Mouse (Mus musculus) spleen, postnatal 4 days (tissue): ENCODE results near the gene Rec8.

ENCODE experiments used
- DNase-seq, 2 experiments: peaks; one replicate each; pipeline ENCODE4 v3.0.0; 2022; ENCODE audit warnings: low spot score in 2 of 2

Rec8 gene

GRCm38 (mm10) chr14:55617822-55618221 lies at the start of gene Rec8:
Rec8 (plus strand) TSS chr14:55618037.
- DNase-seq, result peak in 1 of 2 experiments; percentile 34

GRCm38 (mm10) chr14:55570588-55570987 lies 47.2 kb upstream of the Rec8 start:
- DNase-seq, result no peak

- no peak for DNase-seq
These were observed 46.1 kb upstream of the Rec8 start for GRCm38 (mm10) chr14:55571760-55572159.

DNA sequence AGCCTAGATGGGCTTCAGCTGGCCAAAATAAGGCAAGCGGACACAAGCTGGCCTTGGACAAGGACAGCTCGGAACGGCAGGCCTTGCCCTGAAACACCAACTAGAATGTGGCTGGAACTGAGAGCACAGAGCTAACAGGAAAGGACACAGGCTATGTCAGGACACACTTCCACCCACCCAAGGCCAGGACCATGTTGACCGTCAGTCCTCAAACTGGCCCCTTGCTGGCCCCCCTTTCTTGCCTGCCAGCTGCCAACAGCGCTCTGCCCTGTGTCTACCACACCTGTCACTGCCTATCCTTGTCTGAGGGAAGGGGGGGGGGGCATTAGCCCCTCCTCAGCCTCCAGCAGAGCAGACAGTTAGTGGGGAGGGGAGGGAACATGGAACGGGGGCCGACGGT lies 42.5 kb upstream of the Rec8 start, which contains the start of gene Fitm1:
Gene Fitm1, plus strand, starts transcription at position 316 of the 400 bp plus-strand sequence.
- no peak for DNase-seq

DNA sequence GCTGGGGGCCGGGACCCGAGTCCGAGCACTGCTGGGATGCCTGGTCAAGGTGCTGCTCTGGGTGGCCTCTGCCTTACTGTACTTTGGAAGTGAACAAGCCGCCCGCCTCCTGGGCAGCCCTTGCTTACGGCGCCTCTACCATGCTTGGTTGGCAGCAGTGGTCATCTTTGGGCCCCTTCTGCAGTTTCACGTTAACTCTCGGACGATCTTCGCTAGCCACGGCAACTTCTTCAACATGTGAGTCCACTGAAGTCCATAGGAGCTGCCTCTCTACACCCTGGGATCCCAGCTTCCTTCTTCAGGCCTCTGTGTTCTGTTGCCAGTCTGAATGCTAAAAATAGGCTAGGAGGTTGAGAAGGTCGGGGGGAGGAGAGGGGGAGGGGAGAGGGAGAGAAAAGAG lies 42.1 kb upstream of the Rec8 start:
- DNase-seq, result no peak

DNA sequence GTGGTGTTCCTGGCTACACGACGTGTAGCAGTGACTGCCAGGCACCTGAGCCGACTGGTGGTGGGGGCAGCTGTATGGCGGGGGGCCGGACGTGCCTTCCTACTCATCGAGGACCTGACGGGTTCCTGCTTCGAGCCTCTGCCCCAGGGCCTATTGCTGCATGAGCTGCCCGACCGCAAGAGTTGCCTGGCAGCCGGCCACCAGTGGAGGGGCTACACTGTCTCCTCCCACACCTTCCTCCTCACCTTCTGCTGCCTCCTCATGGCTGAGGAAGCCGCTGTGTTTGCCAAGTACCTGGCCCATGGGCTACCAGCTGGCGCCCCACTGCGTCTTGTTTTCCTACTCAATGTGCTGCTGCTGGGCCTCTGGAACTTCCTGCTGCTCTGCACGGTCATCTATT lies 41.5 kb upstream of the Rec8 start:
- no peak for DNase-seq

DNA sequence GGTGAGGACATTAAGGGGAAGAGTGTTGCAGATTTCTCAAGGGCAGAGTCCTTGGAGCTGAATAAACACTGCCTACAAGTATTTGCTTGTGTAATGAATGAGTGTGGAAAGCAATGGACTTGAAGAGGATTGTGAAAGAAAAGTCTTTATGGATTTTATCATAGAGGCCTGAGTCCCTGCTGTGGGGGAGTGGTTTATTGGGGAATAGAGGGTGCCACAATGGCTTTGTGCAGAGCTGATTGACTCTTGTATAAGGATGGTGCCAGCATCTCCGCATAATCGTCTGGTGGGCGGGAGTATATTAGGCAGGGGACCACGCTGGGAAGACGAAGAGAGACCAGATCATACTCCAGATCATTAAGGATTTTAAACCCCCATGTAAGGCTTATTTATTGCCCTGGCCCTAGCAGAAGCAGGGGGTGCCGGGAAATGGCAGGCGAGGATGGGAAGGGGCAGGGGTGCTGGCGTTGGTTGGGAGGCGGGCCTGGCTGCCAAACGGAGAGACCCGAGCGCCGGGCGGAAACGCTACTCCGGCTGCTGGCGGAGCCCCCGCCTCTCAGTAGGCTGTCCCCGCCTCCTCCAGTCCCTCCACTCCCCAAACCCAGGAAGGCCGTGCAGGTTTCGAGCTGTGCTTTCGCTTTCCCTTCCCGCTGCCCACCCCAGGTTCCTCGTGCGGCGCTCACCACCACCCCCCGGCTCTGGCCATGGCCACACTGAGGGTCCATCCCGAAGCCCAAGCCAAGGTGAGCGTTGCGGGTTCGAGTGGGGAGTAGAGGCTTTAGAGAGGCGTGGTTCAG lies 39.8 kb upstream of the Rec8 start, which contains the start of gene Psme1:
Gene Psme1, plus strand, starts transcription at position 253 of the 797 bp plus-strand sequence.
- peak; percentile 77 to 88 for DNase-seq

GRCm38 (mm10) chr14:55578668-55579269 lies 39.1 kb upstream of the Rec8 start:
- DNase-seq, result peak; percentile 62 to 82

DNA sequence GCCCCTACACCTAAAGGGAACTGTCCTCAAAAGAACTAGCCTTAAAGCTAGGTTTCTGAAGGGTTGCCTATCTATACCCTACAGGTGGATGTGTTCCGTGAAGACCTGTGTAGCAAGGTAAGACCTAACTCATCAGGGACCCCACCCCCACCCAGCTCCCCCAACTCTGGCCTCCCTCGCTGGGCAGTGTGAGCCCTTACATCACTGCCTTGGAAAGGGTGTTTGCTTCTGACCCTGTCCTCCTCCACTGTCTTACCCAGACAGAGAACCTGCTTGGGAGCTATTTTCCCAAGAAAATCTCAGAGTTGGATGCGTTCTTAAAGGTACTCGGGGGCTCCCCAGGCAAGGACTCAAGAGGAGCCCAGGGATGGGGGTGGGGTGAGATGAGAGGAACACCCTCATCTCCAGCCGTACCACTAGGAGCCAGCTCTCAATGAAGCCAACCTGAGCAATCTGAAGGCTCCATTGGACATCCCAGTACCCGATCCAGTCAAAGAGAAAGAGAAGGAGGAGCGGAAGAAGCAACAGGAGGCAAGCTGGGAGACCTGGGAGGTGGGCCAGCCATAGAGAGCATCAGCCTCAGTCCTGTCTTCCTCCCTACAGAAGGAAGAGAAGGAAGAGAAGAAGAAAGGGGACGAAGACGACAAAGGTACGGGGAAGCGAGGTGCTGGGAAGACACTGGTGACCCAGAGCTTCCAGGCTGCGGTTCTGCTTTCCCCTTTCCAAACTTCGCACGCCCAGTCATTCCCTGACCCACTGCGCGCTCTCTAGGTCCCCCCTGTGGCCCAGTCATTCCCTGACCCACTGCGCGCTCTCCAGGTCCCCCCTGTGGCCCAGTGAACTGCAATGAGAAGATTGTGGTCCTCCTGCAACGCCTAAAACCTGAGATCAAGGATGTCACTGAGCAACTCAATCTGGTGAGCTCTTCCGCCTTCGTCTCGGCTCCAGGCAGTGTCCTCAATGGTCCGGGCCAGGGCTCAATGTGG lies 38.0 kb upstream of the Rec8 start:
- no peak for DNase-seq

DNA sequence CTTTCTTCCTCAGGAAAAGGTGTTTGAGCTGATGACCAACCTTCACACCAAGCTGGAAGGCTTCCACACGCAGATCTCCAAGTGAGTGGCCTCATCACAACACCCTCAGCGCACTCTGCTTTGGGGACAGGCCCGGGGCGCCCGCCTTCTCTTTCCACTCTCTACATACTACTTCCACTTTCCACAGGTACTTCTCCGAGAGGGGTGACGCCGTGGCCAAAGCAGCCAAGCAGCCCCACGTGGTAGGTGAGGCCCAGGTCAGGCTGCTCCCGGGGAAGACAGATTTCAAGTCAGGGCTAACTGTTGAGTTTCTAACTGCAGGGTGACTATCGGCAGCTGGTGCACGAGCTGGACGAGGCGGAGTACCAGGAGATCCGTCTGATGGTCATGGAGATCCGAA lies 37.1 kb upstream of the Rec8 start:
- DNase-seq, result no peak

GRCm38 (mm10) chr14:55581981-55582681 lies 35.7 kb upstream of the Rec8 start:
- DNase-seq, result no peak

DNA sequence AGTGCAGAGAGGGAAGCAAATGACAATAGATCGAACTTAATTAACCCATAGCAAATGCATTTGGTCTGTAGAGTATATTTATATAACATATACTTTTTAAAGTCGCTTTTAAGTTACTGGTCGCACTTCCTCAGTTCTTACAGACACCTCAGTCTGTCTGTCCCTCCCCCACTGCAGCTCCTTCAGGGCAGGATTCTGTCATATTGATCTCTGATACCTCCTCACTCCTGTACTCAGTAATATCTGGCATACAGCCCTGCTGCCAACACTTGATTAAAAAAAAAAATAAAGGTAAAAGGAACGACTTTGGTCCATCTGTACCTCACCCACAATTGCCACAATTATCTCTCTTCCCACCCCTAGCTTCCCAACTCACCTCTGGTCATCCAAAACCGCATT lies 33.5 kb upstream of the Rec8 start:
- DNase-seq, result no peak

GRCm38 (mm10) chr14:55584702-55585565 lies 32.9 kb upstream of the Rec8 start, which contains the start of gene Emc9:
Emc9 (minus strand) TSS chr14:55585302.
- DNase-seq, result peak; percentile 83 to 87

- DNase-seq, result no peak
These were observed 32.3 kb upstream of the Rec8 start for GRCm38 (mm10) chr14:55585566-55585960.

GRCm38 (mm10) chr14:55586149-55586548 lies 31.7 kb upstream of the Rec8 start:
- DNase-seq, result no peak

DNA sequence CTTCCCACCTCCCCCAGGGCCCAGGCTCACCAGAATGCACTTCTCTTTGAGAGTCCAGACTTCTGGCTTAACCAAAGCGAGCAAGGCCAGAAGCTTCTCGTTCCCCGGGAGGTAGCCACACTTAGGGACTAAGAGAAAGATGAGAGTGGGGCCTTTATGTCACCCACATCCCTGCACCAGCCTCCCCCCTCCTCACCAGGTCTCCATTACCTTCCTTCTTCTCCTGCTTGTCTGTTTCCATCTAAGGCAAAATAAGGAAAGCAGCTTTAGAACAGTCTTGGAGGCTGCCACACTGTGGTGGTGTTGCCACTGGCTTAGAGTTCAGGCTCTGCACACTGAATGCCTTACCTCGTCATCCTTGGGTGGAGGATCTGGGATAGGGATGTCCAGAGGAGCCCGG lies 28.6 kb upstream of the Rec8 start:
- DNase-seq, result no peak

DNA sequence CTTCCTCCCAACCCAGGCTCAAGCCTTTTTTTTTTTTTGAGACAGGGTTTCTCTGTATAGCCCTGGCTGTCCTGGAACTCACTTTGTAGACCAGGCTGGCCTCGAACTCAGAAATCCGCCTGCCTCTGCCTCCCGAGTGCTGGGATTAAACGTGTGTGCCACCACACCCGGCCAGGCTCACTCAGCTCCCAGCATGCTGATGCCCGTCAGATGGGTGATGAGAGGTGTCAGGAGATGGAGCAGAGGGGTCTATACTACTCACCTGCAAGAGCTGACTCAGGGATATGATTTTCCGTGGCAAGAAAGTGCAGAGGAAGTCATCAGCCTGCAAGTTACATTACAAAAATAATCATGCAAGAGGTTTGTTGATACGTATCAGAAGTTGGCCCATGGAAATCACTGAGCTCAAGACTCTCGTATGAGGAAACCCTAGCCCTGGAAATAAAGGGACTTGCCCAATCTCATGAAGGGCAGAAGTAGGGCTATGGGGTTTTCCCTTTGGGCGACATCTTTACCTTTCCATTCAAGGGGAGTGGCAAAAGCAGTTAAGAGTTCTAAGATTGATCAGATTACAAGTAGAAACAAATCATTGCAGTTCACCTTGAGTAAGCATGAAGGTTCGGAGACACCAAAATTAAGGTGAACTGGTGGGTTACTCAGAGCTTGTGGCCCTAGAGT lies 27.9 kb upstream of the Rec8 start:
- no peak for DNase-seq

DNA sequence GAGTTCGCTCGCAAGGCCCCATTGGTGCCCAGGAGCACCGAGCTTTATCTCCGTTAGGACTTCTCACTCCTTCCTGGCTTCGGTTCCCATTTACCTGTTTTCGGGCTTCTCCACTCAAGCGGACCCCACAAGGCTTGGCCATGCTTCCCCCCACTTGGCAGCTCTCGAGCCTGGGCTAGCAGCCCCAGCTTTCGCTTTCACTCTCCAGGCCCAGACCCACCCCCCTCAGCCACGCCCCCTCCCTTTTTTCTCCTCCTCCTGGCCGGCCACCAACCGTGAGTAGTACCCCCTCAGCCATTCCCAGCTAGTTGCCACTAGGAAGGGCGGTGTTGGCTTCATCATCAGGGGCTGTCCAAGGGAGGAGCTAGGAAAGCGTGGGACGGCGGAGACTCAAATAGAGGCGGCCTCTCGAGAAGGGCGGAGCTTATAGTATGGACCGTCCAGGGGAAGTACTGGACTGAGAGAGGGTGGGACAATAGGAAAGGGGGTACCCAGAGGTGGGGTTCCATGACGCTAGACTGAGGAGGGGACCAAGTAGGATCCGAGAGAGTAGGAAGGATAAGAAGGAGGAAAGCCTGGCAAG lies 27.0 kb upstream of the Rec8 start, which contains the start of gene Psme2:
Gene Psme2, minus strand, starts transcription at position 366 of the 583 bp plus-strand sequence.
- peak; percentile 83 to 87 for DNase-seq

GRCm38 (mm10) chr14:55591331-55591891 lies 26.4 kb upstream of the Rec8 start, which contains the start of gene Rnf31:
Rnf31 (plus strand) TSS chr14:55591708.
- DNase-seq, result peak; percentile 92 to 94
